Comparison of ENCODE assay signal across 9 mouse cellular contexts in genomic region chr6:94592243-94592642, GRCm38 (mm10).
DNase-seq lines count a peak whose midpoint lies in the region; ATAC-seq and TF ChIP-seq lines count a peak whose summit lies in the region.
"Had no signal": no experiment of that assay in that cellular context is flagged by ENCODE, and none has a peak within 500 bp of the region (broad histone marks: within the 10 kb centered on the region; RNA-seq: fewer than 3 reads in every experiment).

No protein-coding gene starts in this region.

- H3K4me1 ChIP-seq in hindbrain, embryonic 11.5 days (replicated peaks; ENCODE audit: control insufficient read depth, insufficient read depth, low read length): 0 out of 2 replicates have a peak, but pooled peaks cover 3% of the 10 kb centered on the region
- H3K4me1 ChIP-seq in hindbrain, postnatal 0 days (ENCODE audit: insufficient read depth, low read length): no peaks in the 10 kb centered on the region
- peaks cover 42% of the 10 kb centered on the region for H3K4me1 ChIP-seq in heart, embryonic 12.5 days (replicated peaks)
- H3K4me1 ChIP-seq in limb, embryonic 15.5 days: peaks cover 40% of the 10 kb centered on the region
- H3K4me1 ChIP-seq in thymus, adult 2 months (replicated peaks; ENCODE audit: control insufficient read depth, insufficient read depth, low read length): no peaks in the 10 kb centered on the region

- no peaks in the 10 kb centered on the region for H3K27me3 ChIP-seq in hindbrain, embryonic 11.5 days (ENCODE audit: control insufficient read depth, insufficient read depth, low read length)
- H3K27me3 ChIP-seq in hindbrain, postnatal 0 days (ENCODE audit: insufficient read depth, low read length): no peaks in the 10 kb centered on the region
- no peaks in the 10 kb centered on the region for H3K27me3 ChIP-seq in heart, embryonic 12.5 days (replicated peaks)
- no peaks in the 10 kb centered on the region for H3K27me3 ChIP-seq in limb, embryonic 15.5 days
- no peaks in the 10 kb centered on the region for H3K27me3 ChIP-seq in thymus, adult 2 months (ENCODE audit: control insufficient read depth, insufficient read depth, low read length)

- no peaks in the 10 kb centered on the region for H3K9me3 ChIP-seq in hindbrain, embryonic 11.5 days (ENCODE audit: control insufficient read depth, low read length)
- H3K9me3 ChIP-seq in hindbrain, postnatal 0 days (ENCODE audit: low read length): no peaks in the 10 kb centered on the region
- 0 out of 2 replicates have a peak, but pooled peaks cover 2% of the 10 kb centered on the region for H3K9me3 ChIP-seq in heart, embryonic 12.5 days (replicated peaks)
- H3K9me3 ChIP-seq in limb, embryonic 15.5 days: no peaks in the 10 kb centered on the region

- H3K4me2 ChIP-seq in hindbrain, embryonic 11.5 days (replicated peaks; ENCODE audit: low read depth, low read length): no peak overlapping the region
- H3K4me2 ChIP-seq in hindbrain, postnatal 0 days (ENCODE audit: low read depth, low read length): no peak overlapping the region
- peak overlapping the region; percentile 58 for H3K4me2 ChIP-seq in heart, embryonic 12.5 days
- H3K4me2 ChIP-seq in limb, embryonic 15.5 days: no peak overlapping the region

- no peak for TF ChIP-seq CTCF in hindbrain, postnatal 0 days (IDR thresholded peaks at IDR 0.05; ENCODE audit: low read depth)
- TF ChIP-seq CTCF in thymus, adult 2 months (IDR thresholded peaks at IDR 0.05; ENCODE audit: borderline replicate concordance, control insufficient read depth, extremely low read depth, insufficient read depth, low read length, poor library complexity): no peak

- H3K4me3 ChIP-seq in hindbrain, embryonic 11.5 days (ENCODE audit: low read depth, low read length): no peak overlapping the region
- H3K4me3 ChIP-seq in hindbrain, postnatal 0 days (ENCODE audit: low read length): no peak overlapping the region
- 0 out of 2 replicates have a peak overlapping the region, but pooled peaks have one; percentile 3 for H3K4me3 ChIP-seq in heart, embryonic 12.5 days
- no peak overlapping the region for H3K4me3 ChIP-seq in limb, embryonic 15.5 days
- no peak overlapping the region for H3K4me3 ChIP-seq in thymus, adult 2 months (ENCODE audit: control insufficient read depth, insufficient read depth, low read length)

- ATAC-seq in hindbrain, embryonic 11.5 days (ENCODE audit: low FRiP score): no peak
- no peak for ATAC-seq in hindbrain, postnatal 0 days
- peak; percentile 51; the same call in 1 of the 2 replicates for ATAC-seq in heart, embryonic 12.5 days (ENCODE audit: insufficient number of reproducible peaks, low FRiP score)
- ATAC-seq in limb, embryonic 15.5 days (ENCODE audit: insufficient number of reproducible peaks, low FRiP score, low TSS enrichment, low read depth): peak; percentile 70; the same call in 1 of the 2 replicates
- ATAC-seq in monocyte, adult 5-6 weeks (replicated peaks; ENCODE audit: insufficient number of reproducible peaks, low FRiP score, low TSS enrichment, poor library complexity, severe bottlenecking): no peak

- no peak overlapping the region for H3K9ac ChIP-seq in hindbrain, embryonic 11.5 days (ENCODE audit: low read depth, low read length)
- H3K9ac ChIP-seq in hindbrain, postnatal 0 days (replicated peaks; ENCODE audit: low read length): no peak overlapping the region
- H3K9ac ChIP-seq in heart, embryonic 12.5 days: no peak overlapping the region
- H3K9ac ChIP-seq in limb, embryonic 15.5 days: no peak overlapping the region
- H3K9ac ChIP-seq: liver, embryonic 14.5 days had no signal

- H3K36me3 ChIP-seq in hindbrain, embryonic 11.5 days (ENCODE audit: control insufficient read depth, insufficient read depth, low read length): no peaks in the 10 kb centered on the region
- no peaks in the 10 kb centered on the region for H3K36me3 ChIP-seq in hindbrain, postnatal 0 days (ENCODE audit: insufficient read depth, low read length)
- 0 out of 2 replicates have a peak, but pooled peaks cover 3% of the 10 kb centered on the region for H3K36me3 ChIP-seq in heart, embryonic 12.5 days
- H3K36me3 ChIP-seq in limb, embryonic 15.5 days: no peaks in the 10 kb centered on the region
- no peaks in the 10 kb centered on the region for H3K36me3 ChIP-seq in thymus, adult 2 months (ENCODE audit: control insufficient read depth, insufficient read depth, low read length)

- no peak for TF ChIP-seq POLR2A in thymus, adult 2 months (IDR thresholded peaks at IDR 0.05; ENCODE audit: control insufficient read depth, extremely low read depth, insufficient read depth, low read length, poor library complexity)

- no peak overlapping the region for H3K27ac ChIP-seq in hindbrain, embryonic 11.5 days (ENCODE audit: low read depth, low read length)
- no peak overlapping the region for H3K27ac ChIP-seq in hindbrain, postnatal 0 days
- H3K27ac ChIP-seq in heart, embryonic 12.5 days (ENCODE audit: poor library complexity, severe bottlenecking): peak overlapping the region; percentile 75
- H3K27ac ChIP-seq in limb, embryonic 15.5 days: peak overlapping the region; percentile 2; the same call in 1 of the 2 replicates
- H3K27ac ChIP-seq in thymus, adult 2 months (ENCODE audit: control insufficient read depth, insufficient read depth, low read length): no peak overlapping the region
- H3K27ac ChIP-seq: liver, embryonic 14.5 days had no signal

- peak; percentile 42 for DNase-seq in hindbrain, embryonic 11.5 days (ENCODE audit: low spot score)
- DNase-seq in hindbrain, postnatal 0 days (ENCODE audit: low spot score): no peak
- DNase-seq in embryo, embryonic 9.5 days (ENCODE audit: extremely low spot score): peak; percentile 29
- no peak for DNase-seq in thymus, adult 2 months
- no peak for DNase-seq in ovary, postnatal 36 days (ENCODE audit: low spot score)

- 51% methylated on average over 8 of the region's 8 CpGs for WGBS in hindbrain, embryonic 11.5 days
- WGBS in hindbrain, postnatal 0 days: 39% methylated on average over 8 of the region's 8 CpGs
- 13% methylated on average over 8 of the region's 8 CpGs for WGBS in heart, embryonic 12.5 days
- WGBS in limb, embryonic 15.5 days: 4% methylated on average over 8 of the region's 8 CpGs
- 94% methylated on average over 8 of the region's 8 CpGs for WGBS in thymus, adult 2 months

Comparison
In these comparisons a context has a peak if more than half of its experiments do, and no peak if none do; other contexts are left out.
1. DNase-seq: peak in hindbrain, embryonic 11.5 days (single experiment) and embryo, embryonic 9.5 days (single experiment); none in hindbrain, postnatal 0 days (single experiment), thymus, adult 2 months (single experiment) and ovary, postnatal 36 days (single experiment).
2. ATAC-seq: peak in heart, embryonic 12.5 days (single experiment) and limb, embryonic 15.5 days (single experiment); none in hindbrain, embryonic 11.5 days (single experiment), hindbrain, postnatal 0 days (single experiment) and monocyte, adult 5-6 weeks (single experiment).
3. H3K27ac ChIP-seq: peak in heart, embryonic 12.5 days (single experiment) and limb, embryonic 15.5 days (single experiment); none in hindbrain, embryonic 11.5 days (single experiment), hindbrain, postnatal 0 days (single experiment) and thymus, adult 2 months (single experiment).